Mouse (Mus musculus) monocyte, adult 2 months (primary cell): ENCODE data around the gene Gm20873.
"Not testable (repeated sequence)": the region's sequence is repeated elsewhere in the genome, so short reads cannot be mapped to it uniquely, and the experiment has no call there.

Source experiments
- DNase-seq, 2 experiments: peaks; one replicate each; pipeline ENCODE4 v3.0.0; 2022; ENCODE audit warnings: low spot score in 2 of 2, low read depth in 1 of 2

The Gm20873 gene

GRCm38 (mm10) chrY:6266798-6267197 is at the start of gene Gm20873:
Gene Gm20873, plus strand, starts transcription at chrY:6267098.
- DNase-seq: not testable (repeated sequence)

- not testable (repeated sequence) for DNase-seq
Observed at GRCm38 (mm10) chrY:6237895-6238294, 29.0 kb upstream of the Gm20873 start, which contains the start of gene Gm21746. Gene Gm21746, minus strand, starts transcription at chrY:6237995.
